Mouse (Mus musculus) gastrocnemius, postnatal 36 days (tissue): ENCODE measurements around the gene Fads2. TPM values are rescaled to one million over a fixed set of nuclear protein-coding genes. Genes with fewer than 3 reads are reported as not detected.
A peak's percentile ranks its signal among the peaks of the same experiment; 100 is the strongest.

ENCODE experiments used
- DNase-seq, 2 experiments: peaks; one replicate each; pipeline ENCODE4 v3.0.0; 2022
- intact Hi-C: fragments of 180-260 bp; cut with DNase I; formaldehyde crosslinking; loops from one replicate; pipeline ENCODE4 v1.15.1; 2025
- total RNA-seq, 2 experiments: library from RNA; stranded (reverse); gene quantifications; 2 replicates each; pipeline ENCODE4 v1.2.3; 2021

Fads2 gene
- total RNA-seq, 2 experiments from 2014 or later: 2.2 to 2.4 TPM

DNA sequence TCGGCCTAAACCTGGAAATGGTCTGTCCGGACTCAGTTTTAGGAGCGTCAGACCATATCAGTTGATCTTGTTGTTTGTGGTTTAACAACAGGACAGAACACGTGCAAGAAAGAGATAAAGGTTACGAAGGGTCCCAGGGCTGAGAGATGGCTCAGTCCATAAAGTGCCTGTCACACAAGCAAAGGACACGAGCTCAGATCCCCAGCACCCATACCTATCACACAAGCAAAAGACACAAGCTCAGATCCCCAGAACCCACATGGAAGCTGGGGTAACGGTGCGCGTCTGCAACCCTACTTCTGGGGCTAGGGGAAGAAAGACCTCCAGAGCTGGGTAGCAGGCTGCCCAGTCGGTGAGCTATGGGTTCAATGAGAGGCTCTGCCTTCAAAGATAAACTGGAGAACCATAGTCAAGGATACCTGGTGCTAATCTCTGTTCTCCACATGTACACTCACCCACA lies 3.5 kb upstream of the Fads2 start:
- intact Hi-C loops: no loop called here
- DNase-seq: no peak

DNA sequence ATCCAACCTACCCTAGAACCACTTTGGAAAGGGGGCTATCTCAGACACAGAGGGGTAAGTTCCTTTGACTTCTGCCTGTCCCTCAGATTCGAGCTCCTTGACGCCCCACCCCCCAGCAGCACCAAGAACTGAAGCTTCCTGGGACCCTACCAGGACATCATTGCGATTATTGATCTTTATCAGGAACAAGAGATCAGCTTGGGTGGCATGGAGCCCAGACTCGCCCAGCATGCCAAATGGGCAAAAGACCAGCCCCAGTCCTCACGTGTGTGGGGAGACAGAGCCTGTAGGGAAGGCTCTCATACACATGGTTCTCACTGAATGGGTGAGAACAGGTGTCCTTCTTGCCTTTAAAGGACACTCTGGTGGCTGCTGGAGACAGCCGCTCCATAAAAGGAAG lies 2.7 kb upstream of the Fads2 start:
- DNase-seq: no peak
- intact Hi-C loops: loop anchor here (5.0 kb wide), 1 partner anchor 62 kb away; the partner anchor contains the start of gene Fads3

DNA sequence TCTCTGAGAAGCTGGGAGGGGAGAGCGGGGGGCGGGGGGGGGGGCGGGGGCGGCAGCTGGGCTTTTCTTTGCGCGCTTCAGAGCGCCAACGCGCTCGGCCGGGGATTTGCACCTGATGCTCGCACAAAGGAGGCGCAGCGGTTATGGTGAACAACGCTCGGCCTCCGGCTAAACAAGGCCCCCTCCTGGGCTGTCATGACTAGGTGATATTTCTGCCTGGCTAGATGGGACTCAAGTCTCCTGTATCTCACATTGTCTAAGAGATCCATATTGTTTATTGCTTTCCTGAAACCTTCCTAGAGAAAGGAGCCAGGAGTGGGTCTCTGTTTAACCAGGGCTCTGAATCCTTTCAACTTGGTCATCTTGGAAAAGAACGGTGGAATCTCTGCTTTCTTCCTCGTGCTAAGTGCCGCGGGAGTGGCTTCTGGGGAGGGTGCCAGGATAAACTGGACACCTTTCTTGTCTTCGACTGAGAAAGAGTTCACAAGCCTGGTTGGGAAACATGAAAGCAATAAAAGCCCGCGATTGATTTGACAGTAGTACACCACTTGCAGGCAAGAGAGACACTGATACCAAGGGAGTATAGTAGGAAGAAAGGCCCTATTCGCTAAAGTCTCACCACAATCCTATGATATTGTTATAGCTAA lies 631 bp upstream of the Fads2 start:
- intact Hi-C loops: loop anchor here (5.0 kb wide), 1 partner anchor 60 kb away; the partner anchor contains the start of gene Fads3
- DNase-seq: no peak

DNA sequence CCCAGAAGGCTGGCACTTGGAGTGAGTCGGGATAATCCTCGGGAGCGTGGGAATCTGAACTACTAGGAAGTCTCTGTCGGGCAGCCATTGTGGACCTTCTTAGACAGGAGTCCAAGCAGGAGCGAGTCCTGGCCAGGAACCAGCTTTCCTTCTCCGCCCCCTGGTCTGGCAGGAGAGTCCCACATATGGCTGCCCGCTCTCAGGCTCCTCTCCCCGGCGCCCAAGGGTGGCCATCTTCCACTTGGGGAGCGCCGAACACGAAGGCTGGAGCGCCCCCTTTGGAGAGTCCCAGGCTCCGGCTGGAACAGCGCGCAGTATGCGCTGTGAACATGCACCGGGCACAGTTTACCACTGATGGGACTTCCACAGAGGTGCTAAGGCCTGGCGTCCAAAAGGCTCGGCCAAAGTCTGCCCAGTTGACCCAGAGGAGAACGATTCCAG lies 895 bp downstream of the Fads2 start:
- DNase-seq: peak; percentile 55 to 68
- intact Hi-C loops: loop anchor here (5.0 kb wide), 1 partner anchor 58 kb away; the partner anchor contains the start of gene Fads3

DNA sequence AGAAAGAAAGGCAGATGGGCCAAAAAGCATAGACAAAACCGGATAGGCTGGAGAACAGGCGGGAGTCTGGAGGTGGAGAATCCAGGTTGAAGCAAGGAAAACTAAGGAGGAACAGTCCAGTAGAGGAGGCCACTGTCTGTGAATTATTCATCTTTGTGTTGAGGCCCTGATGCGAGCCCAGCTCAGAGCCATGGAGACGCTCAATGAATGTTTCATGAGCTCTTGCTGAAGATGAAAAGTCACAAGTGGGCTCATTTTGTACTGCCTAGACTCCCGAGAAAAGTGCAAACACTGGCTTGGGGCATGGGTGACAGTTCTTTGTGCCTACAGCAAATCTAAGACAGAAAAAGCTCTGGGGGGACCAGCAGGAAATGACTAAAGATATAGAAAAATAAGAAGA lies 3.7 kb downstream of the Fads2 start:
- intact Hi-C loops: no loop called here

DNA sequence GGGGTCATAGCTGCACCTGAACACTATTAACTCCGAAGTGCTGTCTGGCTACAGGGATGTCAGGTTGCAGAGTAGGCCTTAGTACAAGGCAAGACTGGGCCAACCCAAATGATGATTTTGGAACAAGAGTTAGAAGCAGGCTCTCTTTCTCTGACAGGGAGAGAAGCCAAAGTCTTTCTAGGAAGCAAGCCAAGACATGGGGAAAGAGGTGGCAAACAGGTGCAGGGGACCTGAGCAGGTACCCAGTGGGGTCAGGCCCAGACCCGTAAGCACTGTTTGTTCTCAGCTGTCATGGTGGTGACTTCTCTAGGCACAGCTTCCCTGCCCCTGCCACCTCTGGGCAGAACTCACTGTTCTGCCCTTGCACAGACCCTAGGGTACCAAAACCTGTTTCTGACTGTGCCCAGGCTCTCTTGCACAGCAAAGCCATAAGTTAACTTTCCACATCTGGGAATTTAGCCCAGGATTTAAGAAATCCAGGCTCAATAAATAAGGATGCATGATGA lies 5.1 kb downstream of the Fads2 start:
- intact Hi-C loops: no loop called here
- no peak for DNase-seq

More for the DNA sequence above, 3.7 kb downstream of the Fads2 start:
- no peak for DNase-seq

DNA sequence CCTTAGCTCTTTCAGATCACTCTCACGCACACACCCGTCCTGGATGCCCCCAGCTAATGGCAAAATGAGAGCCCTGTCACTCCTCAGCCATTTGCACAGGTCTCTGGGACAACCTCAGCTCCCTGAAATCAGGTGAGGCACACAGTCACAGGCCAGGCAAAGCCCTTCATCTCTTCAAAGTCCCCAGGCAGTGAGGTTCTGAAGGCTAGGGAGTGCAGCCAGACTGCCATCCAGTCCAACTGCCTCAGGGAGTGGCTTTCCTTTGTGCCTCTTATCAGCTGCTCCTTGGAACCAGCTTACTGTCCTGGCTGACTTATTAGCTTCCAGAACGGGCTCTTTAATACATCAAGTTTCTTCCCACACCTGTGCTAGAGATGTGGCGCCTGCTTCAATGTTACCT lies 6.9 kb downstream of the Fads2 start:
- intact Hi-C loops: no loop called here

DNA sequence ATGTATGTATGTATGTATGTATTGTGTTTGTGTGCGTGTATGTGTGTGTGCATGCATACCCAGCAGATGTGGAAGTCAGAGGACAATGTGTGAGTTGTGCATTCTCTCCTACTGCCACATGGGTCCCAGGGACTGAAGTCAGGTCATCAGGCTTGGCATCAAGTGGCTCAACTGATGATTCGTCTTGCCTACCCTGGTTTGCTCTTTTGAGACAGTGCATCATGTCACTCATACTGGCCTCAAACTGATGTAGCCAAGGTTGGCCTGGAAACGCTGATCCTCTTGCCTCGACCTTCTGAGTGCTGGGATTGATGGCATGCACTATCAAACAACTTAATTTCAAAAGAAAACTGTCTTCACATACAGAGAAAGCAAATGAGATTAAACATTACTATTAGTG lies 7.7 kb downstream of the Fads2 start:
- no peak for DNase-seq
- intact Hi-C loops: no loop called here

More for the DNA sequence above, 6.9 kb downstream of the Fads2 start:
- DNase-seq: no peak

DNA sequence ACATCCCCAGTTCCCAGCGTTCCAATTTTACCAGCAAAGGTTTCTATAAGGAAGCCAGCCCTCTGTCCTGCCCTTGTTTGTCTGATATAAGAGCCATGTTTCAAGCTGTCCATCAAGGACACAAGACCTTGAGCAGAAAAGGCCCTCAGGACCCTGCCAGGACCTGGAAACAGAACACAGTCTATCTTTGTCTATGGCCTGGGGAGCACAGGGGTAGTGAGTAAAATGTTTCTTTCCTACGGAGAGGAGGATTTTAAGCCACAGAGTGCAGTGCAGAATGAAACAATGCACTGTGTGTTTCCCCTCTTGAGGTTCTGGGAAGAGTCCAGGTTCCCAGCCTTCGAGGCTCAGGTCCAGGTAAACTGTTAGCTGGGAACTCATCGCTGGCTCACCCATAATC lies 14.6 kb downstream of the Fads2 start:
- intact Hi-C loops: no loop called here
- no peak for DNase-seq

DNA sequence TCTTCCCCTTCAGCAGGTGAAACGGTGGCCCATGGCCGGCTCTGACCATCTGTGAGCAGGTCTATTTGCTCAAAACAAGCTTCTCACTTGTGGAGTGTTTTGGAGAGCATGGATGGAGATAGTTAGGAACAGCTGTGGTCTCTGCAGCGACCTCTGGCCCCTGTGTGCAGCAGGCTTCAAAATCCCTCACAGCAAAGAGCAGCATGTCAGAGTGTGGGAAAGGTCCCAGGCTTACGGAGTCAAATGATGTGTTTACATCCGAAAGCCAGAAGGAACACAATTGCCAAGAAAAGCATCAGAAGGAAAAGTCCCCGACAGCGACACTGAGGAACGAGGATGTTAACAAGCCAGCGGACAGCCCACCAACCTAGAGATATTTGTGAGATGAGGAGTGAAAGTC lies 16.1 kb downstream of the Fads2 start:
- intact Hi-C loops: no loop called here

DNA sequence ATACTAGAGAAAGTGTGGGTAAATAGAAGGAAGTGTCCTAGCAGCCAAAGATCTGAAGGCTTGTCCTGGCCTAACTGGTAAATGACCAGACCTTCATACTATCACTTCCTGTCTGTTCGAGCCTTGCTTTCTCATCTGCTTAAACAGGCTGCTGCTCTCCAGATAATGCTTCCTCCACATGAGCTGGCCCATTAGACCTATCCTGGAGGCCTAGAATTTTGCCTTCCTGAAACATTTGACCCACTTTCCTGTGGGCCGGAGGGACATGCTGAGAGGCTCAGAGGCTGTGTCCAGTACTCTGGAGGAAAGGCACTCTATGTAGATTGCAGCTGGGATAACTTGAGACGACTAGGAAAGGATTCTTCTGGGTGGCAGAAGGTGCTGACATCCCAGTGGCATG lies 19.4 kb downstream of the Fads2 start:
- no peak for DNase-seq
- intact Hi-C loops: no loop called here

More for the DNA sequence above, 16.1 kb downstream of the Fads2 start:
- no peak for DNase-seq

DNA sequence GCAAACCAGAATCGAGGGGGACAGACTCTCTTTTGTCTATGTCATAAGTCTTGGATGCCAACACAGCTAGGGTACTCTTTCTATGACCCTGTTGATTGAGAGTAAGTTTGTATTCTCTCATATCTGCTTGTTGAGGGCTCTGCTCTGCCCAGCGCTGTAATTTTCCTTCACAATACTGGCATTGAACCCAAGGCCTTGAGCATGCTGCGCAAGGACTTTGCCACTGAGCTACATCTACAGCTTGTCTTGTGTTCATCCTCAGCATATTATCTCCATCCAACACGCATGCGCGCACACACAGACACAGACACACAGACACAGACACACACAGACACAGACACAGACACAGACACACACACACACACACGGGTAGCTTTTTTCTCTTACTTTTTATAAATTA lies 21.2 kb downstream of the Fads2 start:
- intact Hi-C loops: no loop called here
- DNase-seq: no peak

DNA sequence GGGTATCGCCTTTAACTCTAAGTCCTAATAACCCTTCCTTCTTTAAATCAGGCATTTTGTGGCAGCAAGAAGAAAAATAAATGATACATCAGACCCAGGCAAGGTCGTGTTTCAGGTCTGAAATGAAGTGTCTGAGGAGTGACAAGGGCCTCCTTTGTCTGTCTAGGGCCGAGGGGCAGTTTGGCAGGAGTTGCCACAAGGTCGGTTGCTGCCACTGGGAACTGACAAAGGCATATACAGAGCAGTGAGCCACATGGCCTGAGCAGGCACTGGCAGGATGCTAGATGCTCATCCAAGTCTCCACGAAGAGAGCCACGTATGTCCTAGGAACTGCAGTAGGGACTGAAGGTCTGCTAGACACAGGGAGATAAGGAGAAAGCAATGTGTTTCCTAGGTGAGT lies 23.2 kb downstream of the Fads2 start:
- intact Hi-C loops: no loop called here
- DNase-seq: no peak

DNA sequence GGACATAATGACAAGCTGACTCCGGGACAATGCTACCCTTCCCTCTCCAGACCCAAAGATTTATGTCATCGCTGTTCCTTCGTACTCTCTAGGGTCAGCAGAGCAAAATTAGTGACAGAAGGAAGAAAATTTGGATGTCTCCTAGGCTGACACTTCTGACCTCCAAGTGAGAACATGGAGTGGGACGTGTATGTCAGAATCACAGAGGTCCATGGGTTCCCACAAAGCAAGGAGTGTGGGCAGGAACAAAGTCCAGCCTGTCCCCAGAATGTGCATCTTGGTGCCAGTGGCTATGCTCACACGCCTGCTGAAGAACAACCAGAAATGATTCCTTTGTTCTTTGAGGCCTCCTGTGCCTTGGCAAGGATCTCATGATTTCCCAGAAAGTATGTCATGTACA lies 28.4 kb downstream of the Fads2 start:
- intact Hi-C loops: no loop called here
- DNase-seq: no peak

DNA sequence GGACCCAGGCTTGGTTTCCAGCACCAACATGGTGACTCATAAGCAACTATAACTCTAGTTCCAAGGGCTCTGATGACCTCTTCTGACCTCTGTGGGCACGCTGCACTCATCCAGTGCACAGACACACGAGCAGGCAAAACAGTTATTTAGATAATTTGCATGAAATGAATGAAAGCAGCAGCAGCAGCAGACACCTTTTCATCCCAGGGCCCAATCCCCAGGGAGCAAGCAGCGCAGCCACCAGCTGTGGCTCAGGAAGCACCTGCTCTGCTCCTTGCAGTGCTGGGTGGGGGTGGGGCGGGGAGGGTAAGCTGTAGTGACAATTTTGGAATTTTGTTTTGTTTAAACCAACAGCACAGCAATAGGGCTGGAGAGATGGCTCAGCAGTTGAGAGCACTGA lies 29.7 kb downstream of the Fads2 start:
- no peak for DNase-seq
- intact Hi-C loops: no loop called here

DNA sequence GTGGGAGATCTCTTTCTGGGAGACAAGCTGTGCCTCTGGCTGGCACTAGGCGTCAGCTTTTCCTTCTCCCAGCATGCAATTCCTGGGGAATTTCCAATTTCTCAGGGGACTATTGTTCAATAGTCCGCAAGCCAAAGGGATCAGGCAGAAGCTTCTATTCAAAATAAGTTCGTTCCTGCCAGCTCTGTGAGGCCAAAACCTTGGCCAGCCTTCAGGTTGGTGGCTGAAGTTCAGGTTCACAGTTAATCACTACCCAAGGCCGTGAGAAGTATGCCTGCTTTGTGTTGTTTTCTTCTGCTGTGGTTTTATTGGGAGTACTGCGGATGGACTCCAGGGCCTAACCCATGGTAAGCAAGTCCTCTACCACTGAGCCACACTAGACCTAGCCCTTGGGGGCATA lies 30.4 kb downstream of the Fads2 start:
- intact Hi-C loops: no loop called here
- DNase-seq: no peak

DNA sequence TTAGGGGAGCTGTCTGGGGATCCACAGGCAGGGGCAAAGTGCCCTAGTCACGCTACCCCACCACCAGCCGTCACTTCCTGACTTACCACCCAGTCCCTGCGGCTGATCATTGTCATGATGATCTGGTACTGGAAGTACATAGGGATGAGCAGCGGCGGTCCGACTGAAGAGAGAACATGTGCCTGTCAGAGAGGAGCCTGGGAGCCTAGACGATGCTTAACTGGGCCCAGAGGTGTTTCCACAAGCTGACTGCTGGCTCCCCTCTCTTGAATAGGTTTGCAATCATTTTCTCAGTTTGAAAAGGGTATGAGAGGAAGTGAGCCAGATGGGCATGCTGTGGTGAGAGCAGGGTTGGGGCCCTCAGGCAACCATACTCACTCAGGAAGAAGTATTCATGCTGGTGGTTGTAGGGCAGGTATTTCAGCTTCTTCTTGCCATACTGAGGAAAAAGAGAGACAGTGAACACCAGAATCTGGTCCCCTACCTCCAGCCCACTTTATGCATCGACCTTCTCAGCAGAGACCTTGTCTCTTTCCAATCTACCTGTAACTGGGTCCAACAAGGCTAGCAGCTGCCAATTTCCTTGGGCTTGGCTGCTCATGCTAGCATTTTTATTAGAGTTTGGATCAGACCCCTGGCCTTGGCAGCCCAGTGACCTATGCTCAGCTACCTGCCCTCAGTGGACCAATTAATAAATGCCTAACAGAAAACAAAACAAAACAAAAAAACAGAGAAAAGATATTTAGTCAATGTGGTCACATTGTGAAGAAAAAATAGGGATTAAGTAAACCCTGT lies 31.2 kb downstream of the Fads2 start:
- DNase-seq: no peak
- intact Hi-C loops: no loop called here

DNA sequence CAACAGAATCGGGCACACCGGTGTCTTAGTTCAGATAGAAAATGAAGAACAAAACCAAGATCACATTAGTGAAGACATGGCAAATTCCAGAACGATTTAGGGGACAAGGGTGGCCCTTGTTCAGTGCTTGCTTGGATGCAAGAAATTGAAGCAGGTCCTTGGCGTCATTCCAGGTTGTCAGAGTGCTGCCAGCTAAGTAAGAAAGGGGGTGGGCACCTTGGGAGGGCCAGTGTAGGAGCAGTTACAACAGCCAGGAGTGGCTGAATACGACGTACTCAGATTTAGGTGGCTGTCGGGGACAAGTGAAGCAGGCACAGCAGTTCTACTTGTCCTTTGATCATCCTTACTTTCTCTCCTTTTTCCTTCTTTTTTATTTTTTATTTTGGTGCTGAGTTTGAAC lies 33.8 kb downstream of the Fads2 start:
- no peak for DNase-seq
- intact Hi-C loops: no loop called here

DNA sequence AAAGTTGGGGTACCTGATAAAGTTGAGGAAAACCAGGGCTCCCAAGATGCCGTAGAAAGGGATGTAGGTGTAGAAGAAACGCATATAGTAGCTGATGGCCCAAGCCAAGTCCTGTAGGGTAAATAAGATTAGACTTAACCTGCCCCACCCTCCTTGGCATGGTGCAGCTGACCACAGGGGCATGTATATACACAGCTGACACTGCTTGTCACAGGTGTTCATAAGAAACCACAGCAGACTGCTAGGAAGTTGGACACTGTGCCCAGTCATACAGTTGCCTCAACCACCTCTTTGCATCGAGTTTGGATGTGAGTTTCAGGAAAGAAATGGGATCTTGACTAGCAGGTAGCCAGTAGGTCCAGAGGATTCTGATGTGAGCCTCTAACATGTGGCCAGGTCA lies 35.0 kb downstream of the Fads2 start:
- intact Hi-C loops: no loop called here
- no peak for DNase-seq

DNA sequence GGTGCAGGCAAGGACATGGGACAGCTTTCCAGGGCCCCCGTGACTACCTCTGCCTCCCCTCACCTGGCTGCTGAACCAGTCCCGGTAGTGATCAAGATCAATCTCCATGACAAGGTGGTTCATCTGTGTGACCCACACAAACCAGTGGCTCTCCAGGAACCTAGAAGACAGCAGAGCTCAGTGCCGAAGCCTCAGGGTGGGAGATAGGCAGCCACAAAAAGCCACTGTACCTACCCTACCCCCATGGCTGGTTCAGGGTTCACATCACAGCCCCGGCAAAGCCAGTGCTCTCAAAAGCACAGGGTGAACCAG lies 35.4 kb downstream of the Fads2 start:
- DNase-seq: no peak
- intact Hi-C loops: no loop called here

DNA sequence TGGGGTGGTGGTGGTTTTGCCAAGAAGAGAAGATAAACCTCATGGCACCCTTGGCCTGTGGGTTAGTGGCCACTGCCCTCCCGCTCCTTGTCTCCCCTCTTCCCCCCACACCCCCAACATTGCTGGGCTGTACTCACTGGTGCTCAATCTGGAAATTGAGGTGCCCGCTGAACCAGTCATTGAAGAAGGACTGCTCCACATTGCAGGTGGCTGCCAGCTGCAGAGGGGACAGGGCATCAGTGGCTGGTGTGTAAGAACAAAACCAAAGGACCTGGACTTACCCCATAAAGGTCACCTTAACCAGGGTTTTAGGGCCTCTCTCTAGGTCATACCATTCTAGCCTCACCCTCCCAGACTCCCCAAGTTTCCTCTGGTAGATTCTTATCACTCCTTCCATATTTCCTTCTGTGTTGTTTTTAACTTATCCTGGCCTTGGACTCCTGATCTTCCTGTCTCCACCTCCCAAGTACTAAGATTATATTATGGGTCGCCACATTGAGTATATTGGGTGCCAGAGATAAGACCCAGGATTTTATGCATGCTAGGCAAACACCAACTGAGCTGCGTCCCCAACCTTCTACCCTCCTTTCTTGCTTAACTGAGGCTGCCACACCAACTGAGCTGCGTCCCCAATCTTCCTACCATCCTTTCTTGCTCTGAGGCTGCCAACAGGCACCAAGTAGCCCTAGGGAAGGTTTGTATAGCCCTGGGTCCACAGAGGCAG lies 35.9 kb downstream of the Fads2 start:
- DNase-seq: no peak
- intact Hi-C loops: no loop called here
